Mouse (Mus musculus): Measurements from ENCODE around the gene Rxrg. TPM values are rescaled to one million over a fixed set of nuclear protein-coding genes. Genes with fewer than 3 reads are reported as not detected.

The Rxrg gene
- polyA plus RNA-seq, 1 experiment = 0.30 TPM

DNA sequence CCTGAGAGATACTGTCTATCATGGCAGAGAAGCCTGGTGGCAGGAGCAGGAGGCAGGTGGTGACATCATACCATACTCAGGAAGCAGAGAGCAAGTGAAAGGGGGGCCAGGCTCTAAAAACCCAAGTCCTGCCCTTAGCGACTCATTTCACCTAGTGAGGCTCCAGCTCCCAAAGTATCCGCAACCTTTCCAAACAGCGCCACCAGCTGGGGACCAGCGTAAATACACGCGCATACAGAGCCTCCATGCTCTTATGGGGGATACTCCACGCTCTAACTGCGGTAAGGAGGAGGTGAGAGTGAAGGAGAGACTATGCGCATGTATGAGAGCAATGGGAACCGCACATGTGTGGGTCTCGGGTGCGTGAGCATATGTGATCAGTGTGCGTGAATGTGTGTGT lies 39.9 kb downstream of the Rxrg start:
- 38% methylated on average over 13 of the region's 13 CpGs for WGBS
- no peak for DNase-seq (ENCODE audit: low read depth, low spot score)

DNA sequence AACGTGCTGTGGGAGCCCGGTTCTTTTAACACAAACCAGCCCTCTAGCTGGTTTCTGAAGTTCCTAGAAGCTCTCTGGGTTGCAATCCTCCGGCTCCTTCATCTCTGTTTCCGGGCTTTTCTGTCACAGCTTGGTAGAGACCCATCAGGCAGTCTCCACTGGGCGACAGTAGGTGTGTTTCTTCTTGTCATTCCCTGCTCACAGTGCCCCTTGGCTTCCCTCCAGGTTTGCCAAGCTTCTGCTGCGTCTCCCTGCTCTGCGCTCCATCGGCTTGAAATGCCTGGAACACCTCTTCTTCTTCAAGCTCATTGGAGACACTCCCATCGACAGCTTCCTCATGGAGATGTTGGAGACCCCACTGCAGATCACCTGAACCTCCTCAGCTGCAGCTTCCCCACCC lies 40.7 kb downstream of the Rxrg start:
- 56% methylated on average over 9 of the region's 9 CpGs for WGBS

DNA sequence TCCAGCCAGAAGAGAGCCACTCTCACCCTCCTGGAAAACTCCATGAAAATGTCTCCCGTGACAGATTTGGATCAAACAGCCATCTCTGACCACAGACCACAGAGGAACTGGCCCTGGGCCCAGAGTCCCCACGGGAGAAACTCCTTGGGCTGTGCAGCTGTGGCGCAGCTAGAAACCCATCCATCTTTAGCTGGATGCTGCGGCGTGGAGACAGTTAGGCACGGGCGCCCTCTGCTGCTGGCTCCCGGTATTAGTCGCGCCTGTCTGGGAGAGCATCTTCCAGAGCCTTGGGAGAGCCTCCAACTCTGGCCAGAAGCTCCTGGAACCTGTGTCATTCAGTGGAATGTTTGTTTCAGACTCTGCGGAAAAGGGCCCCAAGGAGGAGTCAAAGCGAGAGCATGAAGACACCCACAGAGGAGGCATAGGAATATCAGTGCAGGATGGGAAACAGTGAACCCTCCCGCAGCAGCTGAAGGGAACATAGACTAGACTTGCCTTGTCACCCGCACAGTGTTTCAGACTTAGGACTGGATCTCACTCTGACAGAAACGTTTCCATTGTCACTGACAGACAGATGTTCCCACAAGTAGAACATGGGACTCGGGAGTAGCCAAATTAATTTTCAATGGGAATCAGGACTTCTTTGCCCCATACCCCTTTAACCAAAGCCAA lies 46.8 kb downstream of the Rxrg start:
- 19% methylated on average over 16 of the region's 16 CpGs for WGBS
- DNase-seq (ENCODE audit: low read depth, low spot score) = peak; percentile 16

More for the DNA sequence above, 40.7 kb downstream of the Rxrg start:
- DNase-seq (ENCODE audit: low read depth, low spot score) = no peak

DNA sequence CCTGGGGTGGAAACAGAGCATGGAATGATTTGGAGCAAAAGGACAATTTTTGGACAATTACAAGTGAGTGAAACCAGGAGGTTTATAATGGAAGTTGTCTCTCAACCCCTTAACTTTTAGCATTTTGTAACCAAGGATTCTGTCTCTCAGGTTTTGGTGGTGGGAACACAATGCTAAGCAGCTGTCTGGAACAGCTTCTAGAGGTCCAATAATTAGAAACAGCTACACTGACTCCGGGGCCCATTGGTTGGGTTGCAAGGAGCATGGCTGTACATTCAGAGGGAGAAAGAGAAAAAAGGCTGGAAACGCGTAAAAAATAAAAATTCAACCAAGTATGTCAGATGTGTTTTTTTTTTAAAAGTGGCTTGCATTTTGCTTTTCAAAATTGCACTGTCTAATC lies 50.5 kb downstream of the Rxrg start:
- DNase-seq (ENCODE audit: low read depth, low spot score) = no peak
- 84% methylated on average over 3 of the region's 3 CpGs for WGBS

DNA sequence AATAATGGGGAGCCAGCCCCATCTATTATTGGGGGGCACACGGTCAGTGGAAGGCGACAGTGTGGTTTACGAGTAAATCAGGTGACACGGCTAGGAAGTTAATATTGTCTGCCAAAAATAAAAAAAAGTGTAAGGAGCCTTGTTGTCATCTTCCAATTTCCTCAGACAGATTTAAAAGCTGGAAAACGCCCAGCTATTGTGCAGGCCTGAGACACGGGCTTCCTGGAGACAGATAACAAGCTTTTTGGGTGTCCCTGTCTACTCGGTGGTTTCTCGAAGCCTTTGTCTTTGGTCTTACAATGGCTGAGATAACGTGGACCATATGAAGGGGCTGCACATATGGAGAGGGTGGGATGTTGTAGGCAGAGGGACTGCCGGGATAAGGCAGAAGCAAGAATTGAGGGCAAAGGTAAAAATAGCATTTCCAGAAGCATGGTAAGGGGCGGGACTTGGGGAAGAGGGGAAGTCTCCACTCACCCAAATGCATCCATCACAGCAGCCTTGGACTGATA lies 51.0 kb downstream of the Rxrg start:
- no peak for DNase-seq (ENCODE audit: low read depth, low spot score)
- 64% methylated on average over 11 of the region's 11 CpGs for WGBS

DNA sequence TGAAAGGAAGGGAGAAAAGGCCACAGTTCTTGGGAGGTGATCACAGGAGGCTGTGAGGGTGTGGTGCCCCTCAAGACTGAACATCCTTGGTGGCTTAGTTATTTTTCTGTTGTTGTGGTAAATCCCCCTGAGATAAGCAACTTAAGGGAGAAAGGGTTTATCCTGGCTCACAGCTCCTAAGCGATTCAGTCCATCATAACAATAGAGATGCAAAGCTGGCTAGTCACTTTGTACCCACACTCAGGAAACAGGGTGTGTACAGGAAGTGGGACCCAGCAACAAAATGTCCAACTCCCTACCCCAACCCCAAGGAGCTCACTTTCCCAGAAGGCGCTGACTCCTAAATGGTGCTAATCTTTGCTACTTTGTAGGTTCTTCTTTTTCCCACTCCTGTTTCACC lies 54.2 kb downstream of the Rxrg start:
- no peak for DNase-seq (ENCODE audit: low read depth, low spot score)
- WGBS = 63% methylated on average over 2 of the region's 2 CpGs

DNA sequence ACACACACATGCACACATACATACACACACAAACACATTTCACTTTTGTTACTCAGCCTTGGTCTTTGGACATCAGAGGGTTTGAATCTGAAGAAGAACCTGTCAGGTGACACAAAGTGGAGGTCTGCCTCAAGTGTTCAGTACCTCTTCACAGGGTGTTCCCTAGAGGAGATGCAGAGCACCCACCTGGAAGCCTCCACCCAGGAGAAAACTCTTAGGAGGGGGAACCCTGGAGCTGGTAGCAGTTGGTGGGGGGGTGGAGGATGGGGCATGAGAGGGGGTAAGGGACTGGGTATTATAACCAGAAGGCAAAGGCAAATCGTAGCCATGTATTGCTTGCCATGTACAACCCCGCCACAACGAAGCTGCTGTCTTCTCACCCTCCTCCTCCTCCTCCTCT lies 60.9 kb downstream of the Rxrg start:
- WGBS = 87% methylated on average over 3 of the region's 3 CpGs
- no peak for DNase-seq (ENCODE audit: low read depth, low spot score)

DNA sequence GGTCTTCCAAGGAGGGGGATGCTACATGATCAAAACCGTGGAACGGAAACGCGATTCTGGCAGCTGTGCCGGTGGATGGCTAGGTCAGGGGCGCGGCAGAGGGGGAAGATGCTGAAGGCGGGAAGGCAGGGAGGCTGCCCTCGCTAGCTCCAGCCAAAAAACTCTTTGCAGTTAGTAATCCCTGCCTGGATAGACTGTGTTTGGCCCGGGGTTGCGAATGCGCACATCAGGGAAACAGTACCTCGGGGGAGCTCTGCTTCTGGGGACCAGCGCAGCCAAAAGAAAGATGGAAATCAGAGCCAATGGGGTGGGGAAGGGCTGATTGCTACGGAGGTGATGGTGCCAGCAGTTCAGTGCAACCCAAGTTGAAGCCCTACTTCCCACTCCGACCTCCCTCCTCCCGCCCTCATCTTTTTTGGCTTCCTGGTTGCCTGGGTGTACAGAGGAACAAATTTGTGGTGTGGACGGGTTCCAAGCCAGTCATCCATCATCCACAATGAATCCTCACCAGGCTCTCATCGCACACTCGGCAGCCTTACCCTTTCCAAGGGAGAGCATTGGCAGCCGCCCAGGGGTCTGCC lies 62.4 kb downstream of the Rxrg start:
- WGBS = 3% methylated on average over 21 of the region's 21 CpGs
- no peak for DNase-seq (ENCODE audit: low read depth, low spot score)

DNA sequence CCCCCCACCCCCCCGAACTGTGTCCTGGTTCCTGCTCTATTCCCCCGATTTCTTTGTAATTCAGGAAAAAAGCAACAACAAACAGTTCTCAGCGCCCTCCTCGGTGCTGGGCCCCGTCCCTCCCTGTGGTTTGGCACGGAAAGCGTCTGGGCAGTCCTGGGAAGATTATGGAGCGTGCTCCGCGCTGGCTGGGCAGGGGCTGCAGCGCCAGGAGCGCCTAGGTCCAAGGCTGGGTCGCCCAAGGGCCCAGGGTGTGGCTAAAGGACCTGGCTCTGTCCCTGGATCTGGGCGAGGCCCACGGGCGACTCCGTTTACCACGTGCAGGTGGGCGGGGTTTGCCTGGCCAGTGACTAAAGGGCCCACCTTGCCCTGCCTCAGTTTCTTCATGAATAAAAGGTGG lies 62.9 kb downstream of the Rxrg start:
- 2% methylated on average over 19 of the region's 19 CpGs for WGBS
- DNase-seq (ENCODE audit: low read depth, low spot score) = no peak

DNA sequence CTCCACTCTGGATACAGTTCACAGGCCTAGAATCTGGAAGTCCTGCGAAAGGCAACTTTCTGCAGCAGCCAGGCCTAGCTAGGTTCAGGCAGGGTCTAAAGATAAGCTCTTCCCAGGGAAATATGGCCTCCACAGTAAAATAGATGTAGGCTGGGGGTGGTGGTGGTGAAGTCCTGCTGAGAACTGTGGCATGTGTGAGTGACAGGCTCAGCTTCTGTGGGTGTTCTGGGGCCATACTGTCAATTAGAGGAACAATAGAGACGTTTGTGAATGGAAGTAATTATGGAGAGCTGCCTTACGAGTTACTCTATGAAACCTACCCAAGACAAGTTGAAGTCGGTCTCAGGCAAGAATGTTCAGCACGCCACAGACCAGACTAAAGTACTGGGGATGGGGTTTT lies 65.0 kb downstream of the Rxrg start:
- 71% methylated on average over 5 of the region's 5 CpGs for WGBS
- no peak for DNase-seq (ENCODE audit: low read depth, low spot score)

DNA sequence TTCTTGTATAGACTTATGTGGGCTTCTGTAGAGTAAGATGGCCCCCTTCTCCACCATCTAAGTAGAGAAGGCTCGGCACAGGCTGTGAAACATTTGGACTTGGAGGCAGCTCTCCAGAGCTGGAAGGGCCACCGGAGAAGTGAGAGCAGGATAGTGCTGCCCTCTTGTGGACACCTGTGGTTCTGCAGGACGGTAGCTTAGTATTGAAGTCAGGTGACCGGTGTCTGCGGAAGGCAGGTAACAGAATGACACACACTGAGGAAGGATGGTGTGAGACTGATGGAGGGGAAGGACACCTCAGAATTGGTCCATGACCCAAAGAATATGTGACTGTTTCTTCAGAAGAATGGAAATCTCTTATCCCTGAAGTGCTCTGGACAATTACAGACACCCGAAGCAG lies 71.6 kb downstream of the Rxrg start:
- whole genome bisulfite sequencing = 39% methylated on average over 6 of the region's 6 CpGs
- no peak for DNase-seq (ENCODE audit: low read depth, low spot score)

DNA sequence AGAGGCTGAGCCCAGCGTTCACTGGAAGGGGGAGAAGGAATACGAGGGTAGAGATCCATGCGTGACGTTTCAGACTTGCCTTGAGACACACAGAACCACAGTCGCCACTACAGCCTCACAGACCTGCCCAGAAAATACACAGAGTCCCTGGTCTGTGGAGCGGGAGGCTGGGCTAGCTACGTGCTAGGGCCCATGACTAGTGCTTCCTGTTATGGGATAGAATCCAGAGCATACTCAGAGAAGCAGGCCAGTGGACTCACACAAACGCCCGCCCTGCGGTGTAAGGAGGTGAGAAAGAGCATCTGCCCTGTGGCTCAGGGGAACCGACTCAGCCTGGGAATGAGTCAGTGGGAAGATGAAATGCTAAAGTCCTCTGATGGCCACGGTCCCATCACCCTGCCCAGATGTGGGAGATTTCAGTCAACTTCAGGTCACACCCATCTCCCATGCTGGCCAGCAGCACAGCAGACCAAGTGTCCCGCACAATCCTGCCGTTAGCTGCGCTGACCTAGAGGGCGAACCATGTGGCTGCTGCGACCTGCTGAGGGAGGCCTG lies 74.3 kb downstream of the Rxrg start:
- DNase-seq (ENCODE audit: low read depth, low spot score) = no peak
- WGBS = 11% methylated on average over 17 of the region's 17 CpGs

DNA sequence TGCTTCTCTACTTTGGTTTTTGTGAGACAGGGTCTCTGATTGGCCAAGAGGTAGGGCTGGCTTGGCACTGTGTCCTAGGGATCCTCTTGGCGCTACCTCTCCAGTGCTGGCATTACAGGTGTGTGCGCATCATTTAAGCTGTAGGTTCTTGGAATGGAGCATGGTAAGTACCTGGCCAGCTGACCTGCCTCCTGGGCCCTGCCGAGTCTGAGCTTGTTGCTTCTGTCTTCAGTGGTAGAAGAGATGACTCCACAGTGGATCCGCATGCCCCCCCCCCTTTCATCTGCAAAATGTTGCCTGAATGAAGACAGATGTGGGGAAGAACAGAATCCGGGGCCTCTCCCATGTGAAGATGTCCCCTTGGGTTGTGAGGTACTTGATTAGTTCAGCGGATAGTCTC lies 80.9 kb downstream of the Rxrg start:
- 91% methylated on average over 6 of the region's 6 CpGs for WGBS
- DNase-seq (ENCODE audit: low read depth, low spot score) = no peak

DNA sequence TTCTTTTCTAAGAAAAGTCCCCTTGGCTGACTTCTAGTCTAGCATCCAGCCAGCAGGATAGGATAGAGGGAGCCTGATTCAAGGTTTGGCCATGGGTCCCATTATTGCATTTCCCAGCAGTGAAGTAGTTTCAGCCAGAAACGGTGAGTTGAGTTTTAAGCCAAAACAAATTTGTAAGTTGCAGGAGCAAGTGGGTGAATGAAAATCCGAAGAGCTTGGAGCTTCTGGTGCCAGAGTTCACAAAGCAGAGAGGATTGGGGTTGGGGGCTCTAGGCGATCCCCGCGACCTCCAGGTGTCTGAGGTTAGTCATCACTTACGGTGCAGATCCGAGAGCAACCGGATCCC lies 89.8 kb downstream of the Rxrg start:
- DNase-seq (ENCODE audit: low read depth, low spot score) = no peak
- WGBS = under 1% methylated on average over 8 of the region's 8 CpGs

DNA sequence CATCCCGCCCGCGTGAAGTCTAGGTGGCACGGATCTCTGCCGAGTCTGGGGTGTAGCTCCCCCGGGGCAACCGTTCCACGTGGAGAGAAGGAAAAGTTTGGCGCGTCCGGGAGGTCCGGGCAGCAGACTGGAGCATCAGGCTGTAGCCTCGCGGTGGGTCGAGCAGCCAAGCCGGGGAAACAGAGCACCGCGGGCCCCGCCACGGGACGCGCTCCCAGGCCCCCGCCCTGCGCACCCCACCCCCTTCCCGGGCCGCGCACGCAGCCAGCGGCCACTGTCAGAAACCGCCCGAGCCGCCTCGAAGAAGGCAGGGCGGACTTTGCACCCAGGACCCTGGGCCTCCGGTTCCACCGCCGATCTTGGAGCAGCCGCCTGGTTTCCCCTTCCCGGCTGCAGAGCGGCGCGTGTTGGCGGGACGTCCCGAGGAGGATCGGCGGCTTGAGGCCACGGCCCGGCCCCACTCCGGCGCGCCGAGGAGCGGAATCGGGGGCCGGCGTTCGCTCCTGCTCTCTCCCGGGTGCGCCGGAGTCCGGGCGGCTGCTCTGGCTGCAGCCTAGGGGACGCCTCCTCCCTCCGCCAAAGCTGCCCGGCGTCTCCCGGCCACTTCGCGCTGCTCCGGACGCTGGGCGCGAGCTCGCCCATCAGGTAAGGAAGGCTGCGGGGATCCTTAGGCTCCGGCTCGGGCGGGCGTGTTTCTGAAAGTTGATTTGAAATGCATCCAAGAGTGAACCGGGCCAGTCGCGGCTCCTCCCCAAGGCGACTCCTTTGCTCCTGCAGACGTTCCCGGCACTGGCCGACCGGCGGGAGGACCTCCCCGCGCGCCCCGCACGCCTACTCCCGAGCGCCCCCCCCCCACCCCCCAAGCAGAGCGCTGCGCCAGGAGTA lies 90.4 kb downstream of the Rxrg start:
- DNase-seq (ENCODE audit: low read depth, low spot score) = no peak
- WGBS = 1% methylated on average over 98 of the region's 98 CpGs

DNA sequence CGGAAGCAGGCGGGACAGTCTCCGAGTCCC lies 90.9 kb downstream of the Rxrg start, which contains the start of gene Lmx1a:
Gene Lmx1a, plus strand, starts transcription at position 6 of the 30 bp plus-strand sequence.
- no peak for DNase-seq (ENCODE audit: low read depth, low spot score)
- 2% methylated on average over 3 of the region's 3 CpGs for WGBS

Other genes with a start within 250 kb of the Rxrg start
- gene Aldh9a1, start 248.4 kb upstream of the Rxrg start, polyA plus RNA-seq (2012; rRNA removed) = 99.2 and 159 TPM in 2 replicates
- gene Mgst3, start 204.5 kb upstream of the Rxrg start, polyA plus RNA-seq (2012; rRNA removed) = 543 and 795 TPM in 2 replicates
- not detected in 2 replicates for gene Lrrc52, start 131.6 kb upstream of the Rxrg start, polyA plus RNA-seq (2012; rRNA removed)
- gene Lmx1a, start 90.9 kb downstream of the Rxrg start, polyA plus RNA-seq (2012; rRNA removed) = 0.41 and 0.74 TPM in 2 replicates

Data from large intestine, adult 2 months (tissue).